Mouse (Mus musculus) kidney, adult 8-10 months (tissue): Measurements from ENCODE around the gene Cds2.
"Not testable (repeated sequence)": the region's sequence is repeated elsewhere in the genome, so short reads cannot be mapped to it uniquely, and the experiment has no call there.

Source experiments
- DNase-seq, 2 experiments: peaks; one replicate each; pipeline ENCODE4 v3.0.0; 2022

Cds2 gene

DNA sequence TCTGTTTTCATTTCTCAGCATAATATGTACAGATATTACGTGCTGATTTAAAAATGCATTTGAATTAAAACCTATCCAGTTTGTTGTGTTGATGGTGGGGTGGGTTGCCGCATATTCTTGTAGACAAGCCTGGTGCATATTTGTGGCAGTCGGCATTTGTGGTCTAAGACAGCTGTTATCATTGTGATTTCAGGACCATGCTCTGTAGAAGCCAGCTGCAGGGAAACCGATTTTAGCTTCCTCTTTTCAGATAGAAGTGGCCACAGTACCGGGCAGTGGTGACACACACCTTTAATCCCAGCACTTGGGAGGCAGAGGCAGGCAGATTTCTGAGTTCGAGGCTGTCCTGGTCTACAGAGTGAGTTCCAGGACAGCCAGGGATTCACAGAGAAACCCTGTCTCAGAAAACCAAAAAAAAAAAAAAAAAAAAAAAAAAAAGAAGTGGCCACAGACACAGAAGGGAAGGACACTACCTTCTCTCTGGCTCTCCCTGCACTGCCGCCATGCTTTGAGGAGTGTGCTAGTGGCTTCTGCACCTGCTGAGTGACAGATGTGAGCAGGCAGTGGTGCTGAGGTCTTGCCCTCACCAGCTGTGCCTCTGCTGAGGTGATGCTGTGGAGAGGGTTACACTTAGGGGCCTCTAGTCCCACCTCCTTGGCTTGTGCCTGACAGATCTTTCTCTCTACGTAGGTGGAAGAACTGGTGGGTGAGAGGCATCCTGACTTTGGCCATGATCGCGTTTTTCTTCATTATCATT is 30.9 kb downstream of the Cds2 start:
- DNase-seq, result no peak

DNA sequence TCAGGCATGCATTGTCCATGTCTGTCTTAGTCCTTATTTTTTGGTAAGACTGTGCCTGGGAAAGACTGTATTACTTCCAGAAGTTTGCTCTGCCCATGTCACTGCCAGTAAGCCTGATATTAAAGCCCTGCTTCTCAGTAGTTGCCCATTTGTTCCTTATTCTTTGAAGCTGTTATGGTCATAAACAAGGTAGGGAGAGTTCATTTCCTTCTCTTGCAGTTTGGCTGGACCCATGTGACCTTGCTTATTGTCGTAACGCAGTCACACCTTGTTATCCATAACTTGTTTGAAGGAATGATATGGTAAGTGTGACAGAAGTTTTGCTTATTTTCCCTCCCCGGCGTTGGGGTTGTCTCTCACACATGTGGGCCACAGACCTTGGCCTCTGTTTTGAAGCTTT is 35.3 kb downstream of the Cds2 start:
- no peak for DNase-seq

DNA sequence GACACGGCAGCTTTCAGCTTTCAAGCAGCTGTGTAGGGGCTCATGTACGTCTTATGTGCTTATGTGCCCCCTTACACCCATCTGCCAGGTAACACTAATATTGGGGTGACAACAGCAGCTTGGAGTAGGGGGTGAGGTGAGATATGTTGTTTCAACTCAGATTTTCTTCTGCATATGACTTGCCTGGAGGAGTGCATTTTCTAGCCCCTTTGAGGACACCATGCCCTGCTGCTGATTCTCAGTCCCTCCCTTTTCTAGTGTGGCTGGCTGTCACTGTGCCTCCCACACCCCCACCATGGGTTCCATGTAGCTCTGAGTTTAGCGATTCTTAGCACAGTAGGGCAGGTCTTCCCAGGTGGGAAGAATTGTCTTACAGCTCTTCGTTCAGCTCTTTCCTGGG is 38.5 kb downstream of the Cds2 start:
- no peak for DNase-seq

DNA sequence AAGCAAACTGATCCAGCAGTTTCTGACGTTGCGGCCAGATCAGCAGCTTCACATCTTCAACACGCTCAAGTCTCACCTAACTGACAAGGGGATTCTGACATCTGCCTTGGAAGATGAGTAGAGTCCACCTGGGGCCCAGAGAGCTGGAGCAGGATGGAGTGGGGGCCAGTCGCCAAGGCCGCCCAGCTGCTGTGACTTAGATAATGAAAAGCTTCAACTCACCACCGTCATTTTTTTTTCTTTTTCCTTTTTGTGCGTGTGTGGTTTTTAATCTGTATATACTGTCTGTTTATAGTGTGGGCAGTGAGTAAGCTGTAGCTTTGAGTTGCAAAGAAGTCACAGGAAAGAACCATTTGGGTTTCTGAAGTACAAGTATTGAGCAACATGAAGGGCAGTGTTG is 42.2 kb downstream of the Cds2 start:
- DNase-seq, result no peak

DNA sequence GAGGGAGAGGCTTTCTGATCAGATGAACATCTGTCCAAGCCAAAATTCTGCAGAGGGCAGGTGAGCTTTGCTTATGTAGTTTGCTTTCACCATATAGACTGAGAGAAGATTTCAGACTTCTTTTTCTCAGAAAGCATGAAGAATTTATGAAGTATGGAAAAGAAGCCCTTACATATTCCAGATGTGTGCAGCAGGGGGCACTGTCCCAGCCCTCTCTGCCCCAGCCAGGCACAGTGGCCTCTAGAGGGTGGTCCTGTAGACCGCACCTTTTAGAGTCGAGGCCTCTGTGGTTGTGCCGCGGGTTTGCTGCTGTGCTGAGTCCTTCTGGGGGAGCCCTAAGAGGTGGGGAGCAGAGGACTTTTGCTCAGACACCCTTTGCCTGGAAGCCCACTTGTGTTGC is 43.0 kb downstream of the Cds2 start:
- DNase-seq, result no peak

DNA sequence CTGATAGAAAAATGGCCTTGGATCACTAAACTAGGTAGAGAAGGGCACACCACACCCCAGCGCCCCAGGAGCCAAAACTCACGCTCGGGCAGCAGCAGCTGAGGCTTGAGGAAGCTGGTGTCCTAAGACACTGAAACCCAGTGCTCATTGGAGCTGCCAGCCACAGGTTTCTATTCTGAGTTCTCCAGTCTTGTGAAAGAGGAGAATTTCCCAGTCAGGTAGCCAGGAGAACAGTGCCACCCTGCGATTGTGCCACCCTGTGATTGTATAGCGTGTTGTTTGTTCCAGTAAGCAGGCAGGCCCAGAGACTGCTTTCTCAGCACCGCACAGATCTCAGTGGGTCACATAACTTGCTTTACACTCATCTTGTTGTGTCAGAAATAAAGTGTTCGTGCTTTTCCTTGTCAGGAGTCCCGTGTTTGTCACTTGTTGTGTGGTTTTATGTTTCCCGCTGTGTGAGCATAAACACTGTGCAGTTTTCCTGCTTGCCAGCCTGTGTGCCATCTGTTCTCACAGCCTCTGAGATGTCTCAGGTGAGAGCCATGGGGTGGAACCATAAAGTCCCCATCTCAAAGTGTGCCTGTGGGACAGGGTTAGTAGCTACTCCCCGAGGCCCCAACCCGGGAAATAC is 44.4 kb downstream of the Cds2 start:
- no peak for DNase-seq

DNA sequence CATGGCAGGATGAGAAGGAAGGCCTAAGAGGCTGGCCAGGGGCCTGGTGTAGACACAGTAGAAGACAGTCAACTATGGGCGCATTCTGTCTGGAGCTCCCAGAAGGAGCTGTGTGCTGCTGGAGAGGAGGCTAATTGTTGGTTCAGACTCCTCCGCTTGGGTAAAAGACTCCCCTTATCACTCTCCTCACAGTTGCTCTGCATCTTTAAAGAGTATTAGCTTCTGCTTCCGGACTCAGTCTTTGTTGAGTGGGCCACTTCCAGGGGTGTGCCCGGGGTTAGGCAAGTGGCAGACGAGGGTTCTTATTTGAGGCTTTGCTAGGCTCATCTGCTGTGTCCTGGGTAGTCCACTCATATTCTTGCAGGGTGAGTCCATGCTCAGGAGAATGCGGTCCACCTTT is 45.9 kb downstream of the Cds2 start:
- DNase-seq, result no peak

DNA sequence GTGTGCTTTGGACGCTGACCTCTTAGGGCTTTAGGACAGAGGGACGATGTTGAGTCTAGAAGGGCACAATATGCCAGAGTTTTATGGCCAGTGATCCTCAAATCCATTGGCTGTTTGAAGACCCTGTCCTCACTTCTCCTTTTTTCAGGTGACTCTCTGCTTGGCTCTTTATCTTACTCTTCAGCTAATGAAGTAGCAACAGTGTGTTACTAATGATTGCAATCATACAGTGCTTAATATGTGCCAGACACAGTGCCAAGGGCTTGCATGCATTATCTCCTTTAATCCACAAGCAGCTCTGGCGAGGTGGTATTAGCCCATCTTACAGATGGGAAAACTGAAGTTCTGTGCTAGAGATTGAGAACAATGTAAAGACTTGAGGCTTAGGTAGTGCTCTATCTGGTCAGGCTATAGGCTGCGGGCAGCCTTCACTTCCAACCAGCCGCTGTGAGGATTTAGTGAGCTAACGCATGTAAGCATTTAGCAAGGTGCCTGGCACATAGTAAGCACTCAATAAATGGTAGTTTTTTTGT is 46.5 kb downstream of the Cds2 start:
- no peak for DNase-seq

DNA sequence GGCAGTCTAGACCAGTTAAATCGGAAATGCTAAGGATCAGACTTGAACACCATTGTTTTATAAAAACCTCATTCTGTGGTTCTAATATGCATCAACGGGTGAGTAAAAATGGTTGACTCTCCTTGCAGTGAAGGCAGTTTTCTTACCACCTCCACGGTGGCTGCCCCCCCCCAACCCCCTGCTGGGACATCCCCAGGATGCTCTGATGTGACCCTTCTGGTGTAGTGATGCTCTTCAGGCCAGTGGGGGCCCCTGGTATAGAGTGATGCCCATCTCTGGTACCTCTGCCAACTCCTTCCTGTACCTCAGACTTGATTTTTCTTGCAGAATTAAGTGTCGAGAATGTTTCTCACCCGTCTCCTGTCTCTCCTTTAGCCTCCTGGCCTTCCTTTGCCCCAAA is 49.7 kb downstream of the Cds2 start:
- no peak for DNase-seq

DNA sequence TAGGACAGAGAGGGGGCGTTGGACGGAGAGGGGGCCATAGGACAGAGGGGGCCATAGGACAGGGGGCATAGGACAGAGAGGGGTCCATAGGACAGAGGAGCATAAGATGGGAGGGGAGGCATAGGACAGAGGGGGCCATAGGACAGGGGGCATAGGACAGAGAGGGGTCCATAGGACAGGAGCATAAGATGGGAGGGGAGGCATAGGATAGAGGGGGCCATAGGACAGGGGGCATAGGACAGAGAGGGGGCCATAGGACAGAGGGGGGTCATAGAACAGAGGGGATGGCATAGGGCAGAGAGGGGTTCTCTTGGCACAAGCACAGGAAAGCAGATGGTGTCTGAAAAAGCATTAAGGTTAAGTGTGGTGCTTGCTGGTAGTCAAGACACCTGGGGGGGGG is 50.6 kb downstream of the Cds2 start:
- no peak for DNase-seq

DNA sequence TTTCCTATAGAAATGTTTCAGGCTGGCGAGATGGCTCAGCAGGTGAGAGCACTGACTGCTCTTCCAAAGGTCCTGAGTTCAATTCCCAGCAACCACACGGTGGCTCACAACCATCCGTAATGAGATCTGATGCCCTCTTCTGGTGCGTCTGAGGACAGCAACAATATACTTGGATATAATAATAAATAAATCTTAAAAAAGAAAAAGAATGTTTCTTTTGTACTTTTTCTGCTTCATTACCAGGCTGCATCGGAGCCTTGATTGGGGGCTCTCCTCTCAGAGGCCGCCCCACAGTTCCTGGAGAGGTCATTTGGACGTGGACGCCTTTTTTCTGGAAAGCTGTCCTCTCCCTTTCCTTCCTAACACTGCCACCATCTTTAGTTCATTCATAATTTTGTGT is 51.1 kb downstream of the Cds2 start:
- DNase-seq, result not testable (repeated sequence)

DNA sequence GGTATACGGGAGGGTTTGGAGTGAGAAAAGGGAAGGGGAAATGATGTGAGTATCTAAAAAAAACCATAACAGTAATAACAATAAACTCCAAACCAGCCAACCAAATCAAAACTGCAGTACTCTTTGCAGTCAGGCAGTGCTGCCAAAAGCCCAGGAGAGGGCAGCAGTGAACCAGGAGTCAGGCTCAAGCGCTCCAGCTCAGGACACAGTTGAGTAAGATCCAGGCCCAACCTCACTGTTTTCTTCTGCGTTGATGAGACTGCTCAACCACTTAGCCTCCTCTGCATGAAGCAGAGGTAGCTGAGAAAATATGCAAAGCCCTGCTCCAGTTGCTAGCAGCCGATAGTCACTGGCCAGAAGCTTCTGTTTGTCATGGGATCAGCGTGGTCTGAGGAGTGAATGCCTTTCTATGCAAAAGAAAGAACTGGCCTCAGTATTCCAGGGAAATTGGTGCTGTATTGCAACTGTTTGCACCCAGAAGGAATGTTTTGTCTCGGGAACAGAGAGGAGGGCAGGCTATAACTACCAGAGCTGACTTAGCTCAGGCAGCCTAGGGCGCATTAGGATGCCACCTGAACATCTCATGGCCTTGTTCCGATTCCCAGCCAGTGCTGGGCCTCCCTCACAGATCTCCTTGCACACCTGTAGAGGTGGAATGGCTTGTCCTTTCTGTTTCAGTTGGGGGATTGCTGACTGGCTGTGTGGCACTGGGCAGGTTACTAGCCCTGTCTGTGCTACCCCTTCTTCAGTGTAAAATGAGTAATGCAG is 53.3 kb downstream of the Cds2 start:
- DNase-seq, result peak; percentile 33 to 59

DNA sequence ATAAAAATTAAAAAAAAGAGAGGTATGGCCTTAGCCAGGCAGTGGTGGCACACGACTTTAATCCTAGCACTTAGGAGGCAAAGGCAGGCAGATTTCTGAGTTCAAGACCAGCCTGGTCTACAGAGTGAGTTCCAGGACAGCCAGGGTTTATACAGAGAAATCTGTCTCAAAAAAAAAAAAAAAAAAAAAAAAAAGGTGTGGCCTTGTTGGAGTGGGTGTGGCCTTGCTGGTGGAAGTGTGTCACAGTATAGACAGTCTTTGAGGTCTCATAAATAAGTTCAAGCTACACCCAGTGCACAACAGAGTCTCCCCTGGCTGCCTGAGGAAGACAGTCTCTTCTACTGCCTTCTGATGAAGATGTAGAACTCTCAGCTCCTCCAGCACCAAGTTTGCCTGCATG is 54.2 kb downstream of the Cds2 start:
- DNase-seq, result no peak

DNA sequence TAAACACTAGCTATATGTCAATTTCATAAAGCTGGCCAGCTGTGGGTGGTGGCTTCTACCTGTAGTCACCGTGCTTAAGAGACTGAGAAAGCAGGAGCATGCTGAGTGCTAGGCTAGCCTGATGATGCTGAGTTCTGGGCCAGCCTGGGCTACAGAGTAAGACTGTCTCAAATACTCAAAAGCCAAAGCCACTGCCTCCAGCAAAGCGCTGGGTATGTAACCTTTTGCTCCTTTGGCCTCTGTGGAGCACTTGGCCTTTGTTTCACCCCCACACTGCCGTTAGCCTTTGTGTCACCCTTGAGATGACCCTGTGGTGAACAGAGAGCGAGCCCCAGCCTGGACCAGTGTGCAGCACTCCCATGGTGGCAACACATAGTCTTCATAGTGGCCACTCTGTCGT is 57.6 kb downstream of the Cds2 start:
- no peak for DNase-seq

DNA sequence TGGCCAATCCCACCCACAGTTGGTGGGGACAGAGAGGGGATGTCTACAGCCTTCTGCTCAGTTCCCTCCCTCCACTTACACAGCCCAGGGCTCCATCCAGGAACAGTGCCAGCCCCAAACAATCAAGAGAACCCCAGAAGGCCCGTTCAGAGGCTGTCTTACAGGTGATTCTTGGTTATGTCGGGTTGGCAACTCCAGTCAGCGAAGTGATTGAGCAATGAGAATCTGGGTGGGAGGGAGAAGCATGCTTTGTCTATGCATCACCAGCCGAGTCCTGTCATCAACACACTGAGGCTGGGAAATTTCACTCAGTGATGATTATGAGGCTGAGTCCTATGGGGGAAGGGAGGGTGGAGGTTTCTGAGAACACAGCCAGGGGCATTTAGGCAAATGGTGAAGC is 60.6 kb downstream of the Cds2 start:
- DNase-seq, result no peak

DNA sequence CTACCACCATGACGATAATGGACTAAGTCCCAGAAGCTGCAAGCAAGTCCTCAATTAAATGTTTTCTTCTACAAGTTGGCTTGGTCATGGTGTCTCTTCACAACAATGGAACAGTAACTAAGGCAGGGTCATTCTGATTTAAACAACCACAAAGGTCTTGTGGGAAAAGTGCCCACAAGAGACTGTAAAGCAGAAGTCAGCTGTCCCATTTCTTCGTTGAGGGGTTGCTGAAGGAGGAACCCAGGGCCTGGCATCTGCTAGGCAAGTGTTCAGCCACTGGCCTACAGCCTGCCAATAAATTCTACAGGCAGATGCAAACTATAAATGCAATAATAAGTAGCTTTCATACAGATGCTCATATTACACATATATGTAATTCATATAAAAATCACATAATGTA is 74.3 kb downstream of the Cds2 start:
- no peak for DNase-seq

DNA sequence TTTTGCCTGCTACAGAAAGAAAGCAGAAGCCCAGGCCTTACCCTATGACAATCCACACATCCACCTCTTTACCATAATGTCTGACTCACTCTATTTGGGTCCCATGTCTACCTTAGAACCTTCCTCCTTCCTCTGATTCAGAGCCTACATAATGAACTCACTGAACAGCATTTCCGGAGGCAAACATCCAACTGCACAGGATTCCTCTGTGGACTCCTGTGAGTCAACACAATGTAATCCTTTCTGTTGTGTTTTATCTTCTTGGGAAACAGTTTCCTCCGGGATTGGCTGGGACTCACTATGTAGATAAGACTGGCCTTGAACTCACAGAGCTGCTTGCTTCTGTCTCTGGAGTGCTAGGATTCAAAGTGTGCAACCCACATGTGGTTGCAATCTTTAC is 77.4 kb downstream of the Cds2 start:
- no peak for DNase-seq

DNA sequence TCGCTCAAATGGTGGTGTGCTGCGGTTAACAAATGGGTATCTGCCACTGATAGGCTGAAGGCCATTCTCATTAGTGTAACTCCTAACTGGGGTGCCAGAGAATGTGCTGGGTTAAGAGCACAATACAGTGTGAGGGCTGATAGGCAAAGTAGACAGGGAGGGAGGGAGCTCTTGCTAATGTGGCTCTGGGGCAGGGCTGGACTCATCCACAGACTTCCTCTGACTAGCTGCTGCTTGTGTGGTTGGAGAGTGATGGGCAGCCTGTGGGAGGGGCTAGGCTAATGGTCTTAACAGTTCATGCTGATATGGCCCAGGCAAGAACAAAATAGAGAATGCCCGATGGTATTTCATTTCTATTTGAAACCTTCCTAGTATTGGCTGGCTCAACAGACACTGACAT is 78.3 kb downstream of the Cds2 start:
- no peak for DNase-seq

DNA sequence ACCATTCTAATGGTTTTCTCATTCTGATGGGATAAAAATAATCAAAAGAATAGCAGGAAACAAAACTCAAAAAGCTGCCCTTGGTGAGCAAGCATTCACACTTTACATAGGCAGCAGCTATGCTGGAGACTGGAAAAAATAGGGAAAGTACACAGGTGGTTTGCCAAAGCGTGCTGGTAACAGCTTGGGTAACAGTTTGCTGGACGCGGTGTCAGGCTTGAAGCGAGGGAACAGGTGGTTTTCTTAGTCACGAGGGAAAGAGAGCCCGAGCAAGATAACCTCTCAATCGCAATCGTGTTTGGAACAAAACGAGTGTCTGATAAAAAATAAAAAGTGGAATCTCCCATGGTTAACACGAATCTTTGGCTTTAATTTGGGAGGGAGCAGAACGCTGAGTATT is 80.9 kb downstream of the Cds2 start:
- no peak for DNase-seq
